Mouse (Mus musculus) ES-E14 (cell line): ENCODE results near the gene Jade1. TPM values are rescaled to one million over a fixed set of nuclear protein-coding genes. Genes with fewer than 3 reads are reported as not detected.
A peak's percentile ranks its signal among the peaks of the same experiment; 100 is the strongest.

Experiments
- DNase-seq: peaks from one replicate; pipeline ENCODE4 v3.0.0-alpha.2; 2013; ENCODE audit warnings: low read depth, low spot score
- H3K27ac ChIP-seq: 2 replicates; pipeline ENCODE4 v1.5.1; 2012; ENCODE audit warnings: low read depth, mild to moderate bottlenecking, low read length, moderate library complexity, mixed read lengths; ENCODE audit not compliant: poor library complexity, insufficient read depth, severe bottlenecking
- H3K36me3 ChIP-seq: 2 replicates; pipeline ENCODE4 v1.6.1; 2012; ENCODE audit warnings: mild to moderate bottlenecking, low read length, moderate library complexity, mixed read lengths; ENCODE audit not compliant: control insufficient read depth, poor library complexity, insufficient read depth, severe bottlenecking
- H3K4me1 ChIP-seq, 2 experiments: fragments of 150-350 bp in 1 of 2; sonication (generic) in 1 of 2; 2 replicates each; pipeline ENCODE4 v1.6.1; 2012; ENCODE audit warnings: low read length in 2 of 2, mild to moderate bottlenecking in 1 of 2, mixed read lengths in 1 of 2; ENCODE audit not compliant: control insufficient read depth in 2 of 2, insufficient read depth in 2 of 2, poor library complexity in 1 of 2
- H3K4me3 ChIP-seq, 2 experiments: fragments of 150-350 bp in 1 of 2; sonication (generic) in 1 of 2; 2 replicates each; pipeline ENCODE4 v1.5.1; 2012; ENCODE audit warnings: low read length in 2 of 2, low read depth in 1 of 2, mild to moderate bottlenecking in 1 of 2, mixed read lengths in 1 of 2; ENCODE audit not compliant: insufficient read depth in 1 of 2, poor library complexity in 1 of 2, severe bottlenecking in 1 of 2
- H3K9ac ChIP-seq: 2 replicates; pipeline ENCODE4 v1.6.1; 2012; ENCODE audit warnings: low read depth, mild to moderate bottlenecking, low read length, mixed read lengths; ENCODE audit not compliant: poor library complexity, insufficient read depth, severe bottlenecking
- H3K9me3 ChIP-seq: fragments of 150-350 bp; sonication (generic); 2 replicates; pipeline ENCODE4 v1.6.1; 2012; ENCODE audit warnings: low read depth, mild to moderate bottlenecking, low read length; ENCODE audit not compliant: control insufficient read depth, insufficient read depth
- CHD2 ChIP-seq: IDR thresholded peaks from 2 replicates; pipeline ENCODE4 v1.6.1; 2014; ENCODE audit warnings: mild to moderate bottlenecking, low read depth, low read length, inconsistent platforms
- HCFC1 ChIP-seq: IDR thresholded peaks from 2 replicates; pipeline ENCODE4 v1.6.1; 2012; ENCODE audit warnings: low read length, inconsistent platforms, borderline replicate concordance; ENCODE audit not compliant: insufficient read depth
- MAFK ChIP-seq: IDR thresholded peaks from 2 replicates; pipeline ENCODE4 v1.6.1; 2014; ENCODE audit warnings: mild to moderate bottlenecking, low read depth, low read length, inconsistent platforms; ENCODE audit not compliant: insufficient read depth
- ZC3H11A ChIP-seq: IDR thresholded peaks from 2 replicates; pipeline ENCODE4 v1.6.1; 2012; ENCODE audit warnings: low read depth, mild to moderate bottlenecking, inconsistent platforms, low read length, borderline replicate concordance
- ZNF384 ChIP-seq: IDR thresholded peaks from 2 replicates; pipeline ENCODE4 v1.6.1; 2012; ENCODE audit warnings: low read depth, low read length, inconsistent platforms
- in situ Hi-C, 2 experiments: fragments of 600-800 bp; cut with MboI; formaldehyde crosslinking; loops; one replicate each; pipeline ENCODE4 v1.15.1; 2025; ENCODE audit warnings: low sequenced_read_pairs in 2 of 2, inconsistent platforms in 1 of 2; ENCODE audit not compliant: unreplicated experiment in 2 of 2
- total RNA-seq: library from RNA; depleted of rRNA; stranded (reverse); fragments of 300-350 nt; gene quantifications from 2 replicates; pipeline ENCODE4 v1.2.3, GENCODE M21; 2012

Jade1 gene
- total RNA-seq, 1 experiment: 218 TPM

- peaks cover 5 to 11% of the 10 kb centered on the region in 2 experiments; a peak in 3 of 4 replicates for H3K4me1 ChIP-seq
- H3K27ac ChIP-seq: peak overlapping the region; percentile 62
- no peaks in the 10 kb centered on the region for H3K9me3 ChIP-seq
- H3K9ac ChIP-seq: peak overlapping the region; percentile 87
- in situ Hi-C loops: no loop called here
- TF ChIP-seq MAFK (no peak), CHD2 (no peak), ZNF384 (peak; percentile 47; the same call in 1 of the 2 replicates), ZC3H11A (no peak), HCFC1 (no peak)
- no peak for DNase-seq
- H3K4me3 ChIP-seq: peak overlapping the region; percentile 75 to 90
- peaks cover 34% of the 10 kb centered on the region for H3K36me3 ChIP-seq
These were observed 8.5 kb downstream of the Jade1 start for GRCm38 (mm10) chr3:41563997-41564396.

DNA sequence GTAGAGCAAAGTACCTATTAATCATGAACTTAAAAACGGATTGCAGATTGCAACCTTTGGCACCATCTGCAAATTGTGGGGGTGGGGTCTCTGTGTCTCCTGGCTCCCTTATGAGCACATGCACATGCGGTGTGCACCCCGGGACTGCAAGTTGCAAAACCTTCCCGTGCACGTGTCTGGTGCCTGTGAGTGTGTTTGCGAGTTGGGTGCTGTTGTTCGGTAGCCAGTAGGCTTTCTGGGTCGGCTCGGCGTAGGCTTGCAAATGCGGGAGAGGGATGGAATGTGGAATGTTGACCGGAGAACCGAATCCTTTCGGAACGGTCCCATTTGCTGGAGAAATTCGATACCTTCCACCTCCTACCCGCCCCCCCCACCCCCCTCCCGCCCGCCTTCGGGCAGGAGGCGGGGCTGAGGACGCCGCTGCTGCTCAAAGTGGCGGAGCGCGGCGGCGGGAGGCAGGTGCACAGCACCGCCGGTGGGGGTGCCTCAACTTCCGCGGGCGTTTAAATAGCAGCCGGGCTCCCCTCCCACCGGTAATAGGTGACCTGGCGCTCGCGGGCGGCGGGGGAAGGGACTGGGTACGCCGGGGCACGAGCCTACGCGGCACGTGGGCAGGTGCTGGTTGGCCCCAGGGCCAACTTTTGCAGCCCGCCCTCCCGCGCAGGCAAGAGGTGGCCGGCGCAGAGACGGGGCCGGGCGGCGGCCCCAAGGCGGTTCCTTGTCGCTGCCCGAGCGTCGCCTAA, 9.1 kb downstream of the Jade1 start:
- in situ Hi-C loops: no loop called here
- TF ChIP-seq CHD2 (no peak), HCFC1 (0 out of 2 replicates have a peak, but pooled peaks have one; percentile 13), MAFK (no peak)
- Histone ChIP-seq H3K9me3 (no peaks in the 10 kb centered on the region), H3K4me3 (peak overlapping the region; percentile 75 to 90), H3K36me3 (peaks cover 32% of the 10 kb centered on the region), H3K4me1 (peaks cover 8 to 14% of the 10 kb centered on the region in 2 experiments; a peak in 3 of 4 replicates), H3K27ac (peak overlapping the region; percentile 94), H3K9ac (peak overlapping the region; percentile 94)
- DNase-seq: peak; percentile 60

DNA sequence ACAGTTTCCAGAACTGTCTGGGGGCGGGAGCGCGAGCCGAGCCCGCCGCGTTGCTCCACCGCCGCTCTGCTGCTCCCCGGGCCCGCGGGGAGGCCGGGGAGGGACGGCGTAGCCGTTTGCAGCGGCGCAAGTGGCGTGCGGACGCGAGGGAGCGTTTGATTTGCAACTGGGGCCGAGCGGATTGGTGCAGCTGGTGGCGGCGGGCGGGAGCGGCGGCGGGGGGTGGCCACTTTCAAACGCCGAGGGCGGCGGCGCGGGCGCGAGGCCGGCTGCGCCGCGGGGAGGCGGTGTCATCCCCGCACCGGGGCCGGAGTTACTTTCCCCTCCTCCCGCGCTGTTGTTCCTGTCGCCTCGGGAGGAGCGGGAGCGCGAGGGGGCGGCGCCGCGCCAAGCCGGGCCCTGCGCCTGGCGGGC, 9.9 kb downstream of the Jade1 start:
- TF ChIP-seq HCFC1 (no peak), ZNF384 (no peak), MAFK (no peak), CHD2 (no peak), ZC3H11A (no peak)
- in situ Hi-C loops: no loop called here

DNA sequence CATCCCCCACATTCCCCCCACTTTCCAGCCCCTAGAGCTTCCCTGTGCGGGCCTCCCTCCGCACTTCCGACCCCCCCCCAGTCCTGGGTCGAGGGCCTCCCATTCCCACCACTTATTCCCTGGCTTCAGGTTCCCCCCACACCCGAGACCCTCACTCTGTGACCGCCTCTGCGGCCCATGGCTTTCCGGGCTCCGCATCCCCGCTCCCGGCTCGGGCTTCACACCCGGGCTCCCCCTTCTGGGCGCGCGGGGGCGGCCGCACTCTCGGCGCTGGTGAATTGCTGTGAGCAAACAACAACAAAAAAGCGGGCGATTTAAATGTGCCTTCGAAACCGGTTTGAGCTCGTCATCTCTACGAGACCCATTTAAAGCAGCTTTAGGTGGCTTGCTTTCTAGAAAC, 10.4 kb downstream of the Jade1 start:
- Histone ChIP-seq H3K4me3 (peak overlapping the region; percentile 75 to 90), H3K4me1 (peaks cover 13 to 19% of the 10 kb centered on the region in 2 experiments; a peak in 3 of 4 replicates), H3K27ac (peak overlapping the region; percentile 94), H3K9me3 (no peaks in the 10 kb centered on the region), H3K9ac (peak overlapping the region; percentile 94), H3K36me3 (peaks cover 25% of the 10 kb centered on the region)
- in situ Hi-C loops: no loop called here
- TF ChIP-seq ZNF384 (no peak), ZC3H11A (no peak), HCFC1 (no peak), MAFK (no peak), CHD2 (no peak)
- DNase-seq: no peak

More for the DNA sequence above, 9.9 kb downstream of the Jade1 start:
- Histone ChIP-seq H3K4me3 (peak overlapping the region; percentile 75 to 90), H3K36me3 (peaks cover 24% of the 10 kb centered on the region), H3K27ac (peak overlapping the region; percentile 94), H3K9ac (peak overlapping the region; percentile 94), H3K9me3 (no peaks in the 10 kb centered on the region), H3K4me1 (peaks cover 13 to 14% of the 10 kb centered on the region in 2 experiments; a peak in 3 of 4 replicates)
- DNase-seq: no peak
